Mouse (Mus musculus) brain, embryonic 14.5 days (tissue): ENCODE measurements around the gene Bbs9.

Source experiments
- CTCF ChIP-seq: fragments of 200-500 bp; IDR thresholded peaks from 2 replicates; pipeline ENCODE4 v1.5.1; 2012; ENCODE audit warnings: inconsistent platforms, mild to moderate bottlenecking, moderate library complexity, borderline replicate concordance; ENCODE audit not compliant: insufficient read depth, insufficient read length; ENCODE audit errors: extremely low read depth
- POLR2A ChIP-seq: fragments of 200-500 bp; IDR thresholded peaks from 2 replicates; pipeline ENCODE4 v1.6.1; 2012; ENCODE audit warnings: mild to moderate bottlenecking, inconsistent platforms, borderline replicate concordance; ENCODE audit not compliant: poor library complexity, insufficient read depth, insufficient read length, severe bottlenecking; ENCODE audit errors: extremely low read depth

DNA sequence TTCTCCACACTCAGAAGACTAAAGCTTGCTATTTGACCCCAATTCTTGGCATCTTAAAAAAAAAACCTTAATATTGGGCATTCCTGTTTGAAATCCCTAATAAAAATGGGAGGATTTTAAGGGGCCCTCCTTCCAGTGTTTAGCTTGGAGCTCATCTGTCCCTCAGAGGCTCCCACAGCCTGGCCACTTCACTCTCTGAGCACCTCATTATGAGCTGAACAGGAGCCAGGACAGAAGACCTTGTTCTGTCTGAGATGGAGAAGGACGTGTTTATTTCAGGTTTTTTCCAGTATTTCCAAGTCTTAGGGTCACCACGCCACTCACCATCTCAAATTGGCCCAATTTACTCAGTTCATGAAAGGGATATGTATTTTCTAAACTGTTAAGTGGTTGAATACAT lies 370.5 kb downstream of the Bbs9 start:
- no peak for TF ChIP-seq CTCF
- TF ChIP-seq POLR2A, result no peak
